Mouse (Mus musculus) liver, embryonic 16.5 days (tissue): ENCODE measurements at regions not wholly inside any gene's neighbourhood (a gene's known extent, or its start where the extent isn't known, plus 50 kb on each side); places are given as distances from the start of the nearest gene placed in this dataset.

Source experiments
- ATAC-seq: fragments of 200-750 bp; cut with Nextera tagmentation; 2 replicates; pipeline ENCODE4 v1.8.0; 2017; ENCODE audit warnings: low read depth, mild to moderate bottlenecking, moderate number of reproducible peaks, moderate library complexity
- H3K27ac ChIP-seq: fragments of 300-500 bp; sonication (generic); 2 replicates; pipeline ENCODE4 v1.5.1; 2014; ENCODE audit warnings: mild to moderate bottlenecking, low read length
- H3K27me3 ChIP-seq: fragments of 300-500 bp; sonication (generic); 2 replicates; pipeline ENCODE4 v1.6.1; 2014; ENCODE audit warnings: low read depth, low read length, mixed read lengths; ENCODE audit not compliant: control insufficient read depth, insufficient read depth
- H3K36me3 ChIP-seq: fragments of 300-500 bp; sonication (generic); 2 replicates; pipeline ENCODE4 v1.6.1; 2014; ENCODE audit warnings: mild to moderate bottlenecking; ENCODE audit not compliant: control insufficient read depth, insufficient read depth
- H3K4me1 ChIP-seq: fragments of 300-500 bp; sonication (generic); 2 replicates; pipeline ENCODE4 v1.6.1; 2014; ENCODE audit warnings: low read depth, low read length, mixed read lengths; ENCODE audit not compliant: control insufficient read depth
- H3K4me2 ChIP-seq: fragments of 300-500 bp; sonication (generic); 2 replicates; pipeline ENCODE4 v1.6.1; 2014; ENCODE audit warnings: low read depth, low read length, mixed read lengths
- H3K4me3 ChIP-seq: fragments of 300-500 bp; sonication (generic); 2 replicates; pipeline ENCODE4 v1.5.1; 2014; ENCODE audit warnings: low read depth, mild to moderate bottlenecking, low read length
- H3K9ac ChIP-seq: fragments of 300-500 bp; sonication (generic); 2 replicates; pipeline ENCODE4 v1.6.1; 2014; ENCODE audit warnings: low read depth, low read length
- H3K9me3 ChIP-seq: fragments of 300-500 bp; sonication (generic); replicated peaks from 2 replicates; pipeline ENCODE4 v1.6.1; 2016; ENCODE audit warnings: low read length; ENCODE audit not compliant: control insufficient read depth
- WGBS: fragments of 180-500 bp; shearing (Covaris S2); extraction: QIAGEN DNeasy Blood & Tissue Kit; methylation state at CpG from one replicate; pipeline ENCODE4 v1.1.7; 2014; ENCODE audit not compliant: insufficient replicate concordance; 5-methylcytosine and 5-hydroxymethylcytosine counted together

DNA sequence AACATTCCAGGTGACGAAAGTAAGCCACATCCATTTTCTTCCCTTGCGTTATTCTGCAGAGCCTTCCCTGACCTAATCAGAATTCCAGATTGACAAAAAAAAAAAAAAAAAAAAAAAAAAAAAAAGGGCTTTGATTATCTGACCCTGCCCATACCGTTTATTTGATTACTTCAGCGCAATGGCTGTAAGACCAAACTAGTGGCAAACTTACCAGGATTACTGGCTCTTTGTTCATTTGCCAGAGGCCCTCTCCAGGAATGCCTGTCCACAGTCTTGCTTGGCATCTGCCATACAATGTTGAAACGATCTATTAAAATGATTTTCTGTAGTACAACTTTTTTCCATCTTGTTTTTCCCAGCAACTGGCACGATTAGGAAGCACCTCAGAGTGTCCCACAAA is 569.4 kb upstream of the Nox3 start:
- no peaks in the 10 kb centered on the region for H3K27me3 ChIP-seq
- H3K9ac ChIP-seq = no peak overlapping the region
- H3K4me2 ChIP-seq = no peak overlapping the region
- no peaks in the 10 kb centered on the region for H3K9me3 ChIP-seq
- no peaks in the 10 kb centered on the region for H3K36me3 ChIP-seq
- 50% methylated on average over 6 of the region's 6 CpGs for WGBS
- no peak overlapping the region for H3K4me3 ChIP-seq
- no peaks in the 10 kb centered on the region for H3K4me1 ChIP-seq
- no peak overlapping the region for H3K27ac ChIP-seq
- no peak for ATAC-seq

DNA sequence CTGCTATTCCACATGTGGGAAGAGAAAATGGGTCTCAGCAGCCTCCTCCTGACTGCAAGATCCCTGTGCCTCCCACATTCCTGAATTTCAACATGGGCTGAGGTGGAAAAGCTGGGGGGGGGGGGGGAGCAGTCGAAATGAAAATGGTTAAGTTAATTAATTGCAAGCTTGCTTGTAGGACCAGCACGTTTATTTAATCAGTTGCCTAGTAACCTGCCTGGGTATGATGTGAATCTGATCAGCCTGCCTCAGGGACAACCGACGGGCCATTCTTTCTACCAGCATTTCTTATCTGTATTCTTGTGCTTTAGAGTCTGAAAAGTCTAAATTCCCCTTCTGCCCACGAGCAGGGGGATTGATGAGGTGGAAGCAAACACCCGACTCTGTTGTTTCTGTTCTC is 569.9 kb upstream of the Nox3 start:
- Histone ChIP-seq H3K9me3 (no peaks in the 10 kb centered on the region), H3K36me3 (no peaks in the 10 kb centered on the region), H3K4me3 (no peak overlapping the region), H3K27me3 (no peaks in the 10 kb centered on the region), H3K4me2 (no peak overlapping the region), H3K4me1 (no peaks in the 10 kb centered on the region), H3K27ac (no peak overlapping the region), H3K9ac (no peak overlapping the region)
- WGBS = 18% methylated on average over 6 of the region's 6 CpGs
- no peak for ATAC-seq

DNA sequence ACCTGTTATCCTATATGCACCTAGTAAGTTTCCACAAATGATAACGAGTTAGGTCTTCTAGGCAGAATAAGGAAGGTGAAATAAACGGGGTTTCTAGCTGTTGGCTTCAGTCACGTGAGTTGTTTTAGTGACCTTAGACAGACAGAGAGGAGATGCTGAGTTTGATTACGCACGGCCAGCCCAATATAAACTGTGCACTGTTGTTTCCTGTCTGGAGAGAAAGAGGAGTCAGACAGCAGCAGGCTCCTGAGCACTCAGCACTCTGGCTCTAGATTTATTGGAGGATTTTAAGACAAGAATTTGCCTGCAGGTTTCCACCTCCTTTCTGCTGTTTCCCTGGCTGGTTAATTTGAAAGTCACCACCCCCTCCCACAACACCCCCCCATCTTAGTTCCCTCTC is 570.4 kb upstream of the Nox3 start:
- H3K4me1 ChIP-seq = no peaks in the 10 kb centered on the region
- ATAC-seq = no peak
- no peak overlapping the region for H3K9ac ChIP-seq
- no peaks in the 10 kb centered on the region for H3K36me3 ChIP-seq
- H3K27me3 ChIP-seq = no peaks in the 10 kb centered on the region
- no peaks in the 10 kb centered on the region for H3K9me3 ChIP-seq
- no peak overlapping the region for H3K27ac ChIP-seq
- 17% methylated on average over 5 of the region's 5 CpGs for WGBS
- H3K4me2 ChIP-seq = no peak overlapping the region
- no peak overlapping the region for H3K4me3 ChIP-seq

DNA sequence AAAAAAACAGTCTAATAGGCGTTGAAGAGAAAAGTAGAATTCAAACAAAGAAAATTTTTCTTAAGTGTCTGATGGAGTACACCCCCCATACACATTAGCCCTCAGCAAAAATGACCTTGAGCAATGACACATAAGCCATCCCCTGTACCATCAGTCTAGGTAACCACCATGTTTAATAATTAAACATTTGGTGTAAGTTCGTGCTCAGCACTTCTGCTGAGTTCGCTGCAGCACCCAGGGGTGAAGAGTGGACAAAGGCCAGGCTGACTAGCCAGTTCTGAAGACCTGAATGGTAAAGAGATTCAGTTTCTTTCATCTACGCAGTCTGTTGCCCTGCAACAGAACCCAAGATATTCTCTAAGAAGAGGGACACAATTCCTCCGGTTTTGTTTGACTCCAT is 572.3 kb upstream of the Nox3 start:
- Histone ChIP-seq H3K36me3 (no peaks in the 10 kb centered on the region), H3K9me3 (no peaks in the 10 kb centered on the region), H3K27me3 (no peaks in the 10 kb centered on the region), H3K4me2 (no peak overlapping the region), H3K4me3 (no peak overlapping the region), H3K27ac (no peak overlapping the region), H3K9ac (no peak overlapping the region), H3K4me1 (no peaks in the 10 kb centered on the region)
- 54% methylated on average over 5 of the region's 5 CpGs for WGBS
- no peak for ATAC-seq

DNA sequence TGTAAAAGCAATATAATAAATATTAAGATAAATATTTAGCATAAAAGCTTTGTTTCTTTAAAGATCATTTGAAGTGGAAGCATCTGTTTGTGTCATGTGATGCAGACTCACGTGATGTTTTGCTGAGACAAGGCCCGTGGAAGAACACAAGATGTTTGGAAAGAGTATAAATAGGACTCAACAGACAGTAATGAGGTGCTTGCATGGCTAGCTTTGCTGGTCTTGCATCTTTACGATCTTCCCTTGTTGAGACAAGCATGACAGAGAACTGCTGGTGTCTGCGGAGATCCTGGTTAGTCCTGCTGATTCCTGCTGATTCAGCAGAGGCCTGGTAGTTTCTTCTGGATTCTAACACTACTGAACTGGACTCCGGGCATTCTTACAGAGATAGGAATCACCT is 576.4 kb upstream of the Nox3 start:
- Histone ChIP-seq H3K9me3 (no peaks in the 10 kb centered on the region), H3K9ac (no peak overlapping the region), H3K4me3 (no peak overlapping the region), H3K4me1 (no peaks in the 10 kb centered on the region), H3K36me3 (no peaks in the 10 kb centered on the region), H3K4me2 (no peak overlapping the region), H3K27ac (no peak overlapping the region), H3K27me3 (no peaks in the 10 kb centered on the region)
- 66% methylated on average over 5 of the region's 5 CpGs for WGBS
- ATAC-seq = no peak

DNA sequence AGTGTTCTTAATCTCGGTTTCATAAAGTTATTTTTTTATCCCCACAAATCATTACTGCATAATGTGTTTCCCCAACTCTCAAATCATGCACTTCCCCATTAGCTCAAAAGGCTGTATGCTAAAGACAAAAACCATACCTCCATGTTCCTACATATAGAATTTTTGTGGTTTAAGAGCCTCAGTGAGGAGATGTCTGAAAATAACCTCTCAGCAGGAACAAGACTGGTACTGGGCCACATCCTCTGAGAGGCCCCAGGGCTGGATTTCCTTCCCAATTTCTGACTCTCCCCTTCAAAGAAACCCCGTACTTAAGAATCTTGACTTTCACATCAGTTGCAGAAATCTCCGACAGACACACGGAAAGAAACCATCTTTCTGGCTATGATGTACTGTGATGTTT is 580.7 kb upstream of the Nox3 start:
- no peak overlapping the region for H3K4me3 ChIP-seq
- no peaks in the 10 kb centered on the region for H3K9me3 ChIP-seq
- ATAC-seq = no peak
- no peak overlapping the region for H3K9ac ChIP-seq
- H3K27ac ChIP-seq = no peak overlapping the region
- H3K4me2 ChIP-seq = no peak overlapping the region
- 18% methylated on average over 4 of the region's 4 CpGs for WGBS
- H3K4me1 ChIP-seq = no peaks in the 10 kb centered on the region
- H3K36me3 ChIP-seq = no peaks in the 10 kb centered on the region
- H3K27me3 ChIP-seq = no peaks in the 10 kb centered on the region

DNA sequence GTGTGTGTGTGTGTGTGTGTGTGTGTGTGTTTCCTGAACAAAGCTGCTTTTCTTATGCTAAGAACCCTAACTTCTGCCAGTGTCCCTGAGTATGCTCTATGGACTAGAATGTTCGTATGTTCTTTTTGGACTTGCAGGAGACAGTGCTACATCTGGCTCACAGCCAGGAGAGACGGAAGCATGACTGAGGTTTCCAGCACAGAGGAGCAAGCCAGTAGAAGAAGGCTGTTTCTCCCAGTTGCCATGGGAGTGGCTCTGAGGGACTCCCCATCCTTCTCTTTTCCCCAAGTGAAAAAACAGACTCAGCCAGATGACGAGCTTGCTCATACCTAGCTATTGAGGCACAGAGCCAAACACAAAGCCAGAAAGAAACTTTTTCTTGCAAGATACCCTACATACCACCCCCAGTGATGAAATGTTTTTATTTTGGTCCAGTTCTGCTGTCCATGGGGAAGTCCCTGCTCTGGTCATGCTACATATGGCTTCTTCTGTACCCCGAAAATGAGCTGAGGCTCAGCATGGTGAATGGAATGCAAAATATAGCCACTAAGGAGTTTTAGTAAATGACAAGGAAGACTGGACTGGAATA is 582.3 kb upstream of the Nox3 start:
- 56% methylated on average over 4 of the region's 4 CpGs for WGBS

DNA sequence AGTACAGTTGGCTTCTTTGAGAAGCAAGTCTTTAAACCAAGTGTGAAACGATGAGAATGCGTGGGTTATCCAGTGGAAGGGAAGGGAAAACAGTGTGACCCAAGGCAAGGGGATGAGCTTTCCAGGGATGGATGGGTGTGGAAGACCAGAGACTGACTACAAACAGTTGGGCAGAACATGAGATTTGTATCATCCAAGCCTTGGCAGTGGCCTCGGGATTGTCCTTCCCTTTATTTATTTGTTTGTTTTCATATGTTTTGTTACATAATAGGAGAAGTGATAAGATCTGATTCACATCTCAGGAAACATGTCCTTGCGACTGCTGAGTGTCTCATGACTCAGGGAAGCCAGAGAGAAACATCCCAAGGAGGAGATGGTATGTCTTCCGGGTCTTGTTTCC is 585.4 kb upstream of the Nox3 start:
- ATAC-seq = no peak
- H3K9ac ChIP-seq = no peak overlapping the region

More for the DNA sequence above, 582.3 kb upstream of the Nox3 start:
- no peak overlapping the region for H3K27ac ChIP-seq
- H3K36me3 ChIP-seq = no peaks in the 10 kb centered on the region
- H3K9me3 ChIP-seq = no peaks in the 10 kb centered on the region
- H3K9ac ChIP-seq = no peak overlapping the region
- ATAC-seq = no peak
- no peaks in the 10 kb centered on the region for H3K4me1 ChIP-seq
- H3K27me3 ChIP-seq = no peaks in the 10 kb centered on the region
- no peak overlapping the region for H3K4me3 ChIP-seq
- no peak overlapping the region for H3K4me2 ChIP-seq

DNA sequence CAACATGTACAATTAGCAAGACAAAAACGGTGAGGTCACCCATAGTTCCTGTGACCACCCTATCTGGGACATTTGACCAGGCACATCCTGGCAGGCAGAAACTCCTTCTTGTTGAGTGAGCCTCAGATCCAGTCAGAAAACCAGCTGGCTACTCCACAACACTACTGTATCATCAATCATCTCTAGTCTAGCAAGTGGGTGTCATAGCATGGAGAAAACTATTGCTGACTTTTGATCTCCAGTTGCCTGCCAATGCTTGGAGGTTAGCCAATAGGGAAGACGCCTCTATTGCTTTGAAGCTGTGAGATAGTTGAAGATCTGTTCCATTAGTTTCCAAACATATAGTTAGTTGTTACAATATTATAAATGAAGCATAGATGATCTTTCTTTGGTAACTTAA is 595.4 kb upstream of the Nox3 start:
- Histone ChIP-seq H3K9me3 (no peaks in the 10 kb centered on the region), H3K9ac (no peak overlapping the region), H3K36me3 (no peaks in the 10 kb centered on the region), H3K4me1 (no peaks in the 10 kb centered on the region), H3K4me3 (no peak overlapping the region), H3K4me2 (no peak overlapping the region), H3K27ac (no peak overlapping the region), H3K27me3 (no peaks in the 10 kb centered on the region)
- 51% methylated on average over 2 of the region's 2 CpGs for WGBS
- ATAC-seq = no peak

More for the DNA sequence above, 585.4 kb upstream of the Nox3 start:
- Histone ChIP-seq H3K4me2 (no peak overlapping the region), H3K27ac (no peak overlapping the region), H3K27me3 (no peaks in the 10 kb centered on the region), H3K4me3 (no peak overlapping the region), H3K4me1 (no peaks in the 10 kb centered on the region), H3K9me3 (no peaks in the 10 kb centered on the region), H3K36me3 (no peaks in the 10 kb centered on the region)
- WGBS = 65% methylated on average over 5 of the region's 5 CpGs
